Mouse (Mus musculus): ENCODE measurements at regions not wholly inside any gene's neighbourhood (a gene's known extent, or its start where the extent isn't known, plus 50 kb on each side); places are given as distances from the start of the nearest gene placed in this dataset.
A peak's percentile ranks its signal among the peaks of the same experiment; 100 is the strongest.

DNA sequence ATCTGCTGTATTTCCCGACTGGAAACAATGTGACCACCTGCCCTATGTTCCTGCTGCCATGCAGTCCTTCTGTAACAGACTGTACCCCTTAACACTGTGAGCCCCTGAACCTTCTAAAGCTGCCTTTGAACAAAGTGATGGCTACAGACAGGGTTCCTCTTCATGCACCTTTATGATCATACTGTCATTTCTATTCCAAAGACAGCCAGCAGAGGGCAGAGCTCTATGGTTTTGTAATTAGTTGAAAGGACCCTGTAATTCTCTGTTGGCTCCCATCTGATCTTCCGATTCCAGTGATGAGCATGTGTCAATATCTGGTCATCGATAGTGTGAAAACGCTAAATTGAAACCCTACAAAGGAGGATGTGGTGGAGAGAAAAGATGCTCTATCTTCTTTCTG, 99.1 kb upstream of the Nckap5 start:
- TF ChIP-seq CTCF (IDR thresholded peaks at IDR 0.05; ENCODE audit: borderline replicate concordance, insufficient read depth, low read depth, low read length) = peak; percentile 24; the same call in 1 of the 2 replicates
- TF ChIP-seq POLR2A (IDR thresholded peaks at IDR 0.05; ENCODE audit: borderline replicate concordance, insufficient read depth, low read length) = no peak
